Mouse (Mus musculus): ENCODE results near the gene Cdhr4.

- TF ChIP-seq CTCF (IDR thresholded peaks at IDR 0.05; ENCODE audit: borderline replicate concordance, control insufficient read depth, extremely low read depth, insufficient read depth, low read length, poor library complexity) (no peak), POLR2A (IDR thresholded peaks at IDR 0.05; ENCODE audit: control insufficient read depth, extremely low read depth, insufficient read depth, low read length, poor library complexity) (no peak)
Observed at GRCm38 (mm10) chr9:107949922-107950235, 42.4 kb upstream of the Cdhr4 start, which contains the start of gene Traip.

Measured in thymus, adult 2 months (tissue).